Mouse (Mus musculus) MEL (cell line): Measurements from ENCODE around the gene Gm29427.
"Not testable (repeated sequence)": the region's sequence is repeated elsewhere in the genome, so short reads cannot be mapped to it uniquely, and the experiment has no call there.

Source experiments
- CHD2 ChIP-seq: IDR thresholded peaks from 2 replicates; pipeline ENCODE4 v1.6.1; 2011; ENCODE audit warnings: low read length, improper control_type of control experiment
- CTCF ChIP-seq, 3 experiments: IDR thresholded peaks in 2 of 3; conservative IDR thresholded peaks in 1 of 3; 2 replicates each; pipeline ENCODE4 v1.5.1; 2011 to 2012; ENCODE audit warnings: low read length in 3 of 3, low read depth in 2 of 3, mild to moderate bottlenecking in 2 of 3, improper control_type of control experiment in 1 of 3, inconsistent platforms in 1 of 3, mixed read lengths in 1 of 3, moderate library complexity in 1 of 3; ENCODE audit not compliant: control insufficient read depth in 1 of 3, insufficient read depth in 1 of 3, poor library complexity in 1 of 3, severe bottlenecking in 1 of 3
- E2F4 ChIP-seq: IDR thresholded peaks from 2 replicates; pipeline ENCODE4 v1.6.1; 2011; ENCODE audit warnings: low read depth, low read length, improper control_type of control experiment, borderline replicate concordance
- ETS1 ChIP-seq: IDR thresholded peaks from 2 replicates; pipeline ENCODE4 v1.6.1; 2012; ENCODE audit warnings: low read depth, mild to moderate bottlenecking, inconsistent platforms, low read length, improper control_type of control experiment, moderate library complexity
- GABPA ChIP-seq: IDR thresholded peaks from 2 replicates; pipeline ENCODE4 v1.6.1; 2012; ENCODE audit warnings: low read depth, mild to moderate bottlenecking, inconsistent platforms, low read length, improper control_type of control experiment, moderate library complexity
- HCFC1 ChIP-seq: IDR thresholded peaks from 2 replicates; pipeline ENCODE4 v1.6.1; 2012; ENCODE audit warnings: low read depth, mild to moderate bottlenecking, inconsistent platforms, low read length, improper control_type of control experiment, moderate library complexity
- MAFK ChIP-seq: IDR thresholded peaks from 2 replicates; pipeline ENCODE4 v1.6.1; 2011; ENCODE audit warnings: low read depth, mild to moderate bottlenecking, low read length, improper control_type of control experiment, borderline replicate concordance
- MYC ChIP-seq: IDR thresholded peaks from 2 replicates; pipeline ENCODE4 v1.6.1; 2011; ENCODE audit warnings: low read depth, mild to moderate bottlenecking, low read length, improper control_type of control experiment, moderate library complexity
- POLR2A ChIP-seq, 2 experiments: IDR thresholded peaks; 2 replicates each; pipeline ENCODE4 v1.6.1; 2011 to 2012; ENCODE audit warnings: low read length in 2 of 2, mild to moderate bottlenecking in 2 of 2, control low read depth in 1 of 2, improper control_type of control experiment in 1 of 2, low read depth in 1 of 2, moderate library complexity in 1 of 2; ENCODE audit not compliant: control insufficient read depth in 1 of 2, insufficient read depth in 1 of 2, poor library complexity in 1 of 2
- POLR2AphosphoS5 ChIP-seq: IDR thresholded peaks from 2 replicates; pipeline ENCODE4 v1.6.1; 2012; ENCODE audit warnings: low read depth, borderline replicate concordance, mild to moderate bottlenecking, inconsistent platforms, low read length, moderate library complexity, mixed read lengths
- USF1 ChIP-seq: IDR thresholded peaks from 2 replicates; pipeline ENCODE4 v1.6.1; 2014; ENCODE audit warnings: low read depth, mild to moderate bottlenecking, inconsistent platforms, low read length, improper control_type of control experiment, moderate library complexity
- ZC3H11A ChIP-seq: IDR thresholded peaks from 2 replicates; pipeline ENCODE4 v1.6.1; 2012; ENCODE audit warnings: low read depth, mild to moderate bottlenecking, inconsistent platforms, low read length, improper control_type of control experiment
- ZKSCAN1 ChIP-seq: IDR thresholded peaks from 2 replicates; pipeline ENCODE4 v1.6.1; 2012; ENCODE audit warnings: low read depth, mild to moderate bottlenecking, inconsistent platforms, low read length, improper control_type of control experiment, moderate library complexity

DNA sequence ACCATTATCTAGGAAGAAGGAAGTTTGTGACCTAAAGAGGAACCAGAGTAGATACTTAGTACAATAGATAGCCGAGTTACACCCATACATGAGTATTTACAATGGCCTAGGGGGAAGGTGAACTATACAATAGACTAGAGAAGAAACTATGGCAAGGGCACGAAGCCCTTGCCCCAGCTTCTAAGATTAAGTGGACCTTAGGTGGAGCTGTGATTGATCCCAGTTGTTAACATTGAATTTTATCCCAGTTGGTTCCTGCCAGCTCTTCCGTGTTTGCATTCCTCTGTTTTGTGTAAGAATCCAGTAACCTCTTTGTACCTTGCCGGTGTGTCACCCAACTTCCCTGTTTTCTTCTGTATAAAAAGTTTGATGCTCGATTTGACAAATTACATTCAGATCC, 52.0 kb downstream of the Gm29427 start:
- TF ChIP-seq POLR2AphosphoS5; CTCF (IDR thresholded peaks at IDR 0.05 in 2 of 3, conservative IDR thresholded peaks at IDR 0.05 in 1 of 3; ENCODE audit: control insufficient read depth in 1 of 3, insufficient read depth in 1 of 3, low read depth in 2 of 3, low read length in 3 of 3, poor library complexity in 1 of 3, severe bottlenecking in 1 of 3); USF1; MAFK; MYC; POLR2A (IDR thresholded peaks at IDR 0.05; ENCODE audit: control insufficient read depth in 1 of 2, insufficient read depth in 1 of 2, low read depth in 1 of 2, low read length in 2 of 2, poor library complexity in 1 of 2); ZKSCAN1; GABPA; E2F4; HCFC1; ZC3H11A; CHD2; ETS1: not testable (repeated sequence)
